Mouse (Mus musculus) ES-E14 (cell line): ENCODE measurements at regions not wholly inside any gene's neighbourhood (a gene's known extent, or its start where the extent isn't known, plus 50 kb on each side); places are given as distances from the start of the nearest gene placed in this dataset.

Experiments used
- CHD2 ChIP-seq: IDR thresholded peaks from 2 replicates; pipeline ENCODE4 v1.6.1; 2014; ENCODE audit warnings: mild to moderate bottlenecking, low read depth, low read length, inconsistent platforms
- HCFC1 ChIP-seq: IDR thresholded peaks from 2 replicates; pipeline ENCODE4 v1.6.1; 2012; ENCODE audit warnings: low read length, inconsistent platforms, borderline replicate concordance; ENCODE audit not compliant: insufficient read depth
- ZC3H11A ChIP-seq: IDR thresholded peaks from 2 replicates; pipeline ENCODE4 v1.6.1; 2012; ENCODE audit warnings: low read depth, mild to moderate bottlenecking, inconsistent platforms, low read length, borderline replicate concordance
- ZNF384 ChIP-seq: IDR thresholded peaks from 2 replicates; pipeline ENCODE4 v1.6.1; 2012; ENCODE audit warnings: low read depth, low read length, inconsistent platforms

DNA sequence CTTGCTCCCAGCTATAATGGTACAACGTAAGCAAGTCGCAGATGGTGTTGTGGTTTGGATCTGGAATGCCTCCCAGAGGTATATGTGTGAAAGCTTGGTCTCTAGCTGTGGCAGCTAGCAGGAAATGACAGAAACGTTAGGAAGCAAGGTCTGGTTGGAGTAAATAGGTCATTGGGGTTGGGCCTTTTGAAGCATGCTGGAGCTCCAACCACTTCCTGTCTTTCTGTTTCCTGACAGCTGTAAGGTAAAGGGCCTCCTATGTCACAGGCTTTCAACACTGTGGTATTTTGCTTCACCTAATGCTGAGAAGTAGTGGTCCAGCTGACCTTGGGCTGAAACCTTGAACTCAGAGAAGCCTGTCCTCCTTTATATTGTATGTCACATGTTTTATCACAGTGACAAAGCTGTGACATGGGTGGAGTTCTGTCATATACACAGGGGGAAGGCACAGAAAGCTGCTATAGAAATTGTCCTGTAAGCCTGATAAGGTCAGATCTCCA lies 106.8 kb upstream of the Nabp1 start:
- TF ChIP-seq CHD2 (no peak), HCFC1 (no peak), ZNF384 (no peak), ZC3H11A (no peak)
